Mouse (Mus musculus) erythroblast, embryonic 14.5 days (primary cell): ENCODE data around the gene Dclre1b. TPM values are rescaled to one million over a fixed set of nuclear protein-coding genes. Genes with fewer than 3 reads are reported as not detected.
A peak's percentile ranks its signal among the peaks of the same experiment; 100 is the strongest.
"Not testable (repeated sequence)": the region's sequence is repeated elsewhere in the genome, so short reads cannot be mapped to it uniquely, and the experiment has no call there.

Experiments
- H3K27me3 ChIP-seq: 2 replicates; pipeline ENCODE4 v1.6.1; 2012; ENCODE audit warnings: inconsistent platforms; ENCODE audit not compliant: control insufficient read depth
- H3K36me3 ChIP-seq: 2 replicates; pipeline ENCODE4 v1.6.1; 2012; ENCODE audit warnings: mild to moderate bottlenecking, inconsistent platforms; ENCODE audit not compliant: control insufficient read depth
- H3K4me1 ChIP-seq: 2 replicates; pipeline ENCODE4 v1.6.1; 2012; ENCODE audit warnings: inconsistent platforms; ENCODE audit not compliant: control insufficient read depth
- H3K4me3 ChIP-seq: replicated peaks from 2 replicates; pipeline ENCODE3; 2012; ENCODE audit warnings: moderate library complexity, mild to moderate bottlenecking, inconsistent platforms
- H3K9me3 ChIP-seq: 2 replicates; pipeline ENCODE4 v1.6.1; 2012; ENCODE audit warnings: low read length, inconsistent platforms, mixed read lengths; ENCODE audit not compliant: control insufficient read depth
- GATA1 ChIP-seq: IDR thresholded peaks from 2 replicates; pipeline ENCODE4 v1.6.1; 2012; ENCODE audit warnings: low read length, inconsistent platforms, mixed read lengths
- TAL1 ChIP-seq: IDR thresholded peaks from 3 replicates; pipeline ENCODE4 v1.6.1; 2012; ENCODE audit warnings: low read length, inconsistent platforms, mixed read lengths
- polyA plus RNA-seq: library from polyadenylated mRNA; stranded (reverse); fragments of >175 nt; gene quantifications from 2 replicates; pipeline ENCODE4 v1.2.3, GENCODE M21; 2012

The Dclre1b gene
- polyA plus RNA-seq, 1 experiment = 1.2 TPM

GRCm38 (mm10) chr3:103810967-103811366, 1.7 kb upstream of the Dclre1b start:
- TF ChIP-seq GATA1 (no peak), TAL1 (no peak)
- Histone ChIP-seq H3K9me3 (no peaks in the 10 kb centered on the region), H3K4me3 (peak overlapping the region; percentile 79)

GRCm38 (mm10) chr3:103809799-103810150, 531 bp upstream of the Dclre1b start:
- Histone ChIP-seq H3K4me1 (peaks cover 70% of the 10 kb centered on the region), H3K4me3 (peak overlapping the region; percentile 79), H3K27me3 (no peaks in the 10 kb centered on the region), H3K36me3 (peaks cover 72% of the 10 kb centered on the region), H3K9me3 (no peaks in the 10 kb centered on the region)
- TF ChIP-seq GATA1 = no peak
- TF ChIP-seq TAL1 = no peak

More at GRCm38 (mm10) chr3:103810967-103811366, 1.7 kb upstream of the Dclre1b start:
- H3K27me3 ChIP-seq = no peaks in the 10 kb centered on the region
- H3K36me3 ChIP-seq = peaks cover 71% of the 10 kb centered on the region
- H3K4me1 ChIP-seq = peaks cover 61% of the 10 kb centered on the region

- H3K9me3 ChIP-seq = no peaks in the 10 kb centered on the region
- TF ChIP-seq GATA1 = no peak
- TF ChIP-seq TAL1 = no peak
- peaks cover 75% of the 10 kb centered on the region for H3K36me3 ChIP-seq
- no peak overlapping the region for H3K4me3 ChIP-seq
- no peaks in the 10 kb centered on the region for H3K27me3 ChIP-seq
- peaks cover 86% of the 10 kb centered on the region for H3K4me1 ChIP-seq
Observed at GRCm38 (mm10) chr3:103805671-103806070, 3.6 kb downstream of the Dclre1b start.

DNA sequence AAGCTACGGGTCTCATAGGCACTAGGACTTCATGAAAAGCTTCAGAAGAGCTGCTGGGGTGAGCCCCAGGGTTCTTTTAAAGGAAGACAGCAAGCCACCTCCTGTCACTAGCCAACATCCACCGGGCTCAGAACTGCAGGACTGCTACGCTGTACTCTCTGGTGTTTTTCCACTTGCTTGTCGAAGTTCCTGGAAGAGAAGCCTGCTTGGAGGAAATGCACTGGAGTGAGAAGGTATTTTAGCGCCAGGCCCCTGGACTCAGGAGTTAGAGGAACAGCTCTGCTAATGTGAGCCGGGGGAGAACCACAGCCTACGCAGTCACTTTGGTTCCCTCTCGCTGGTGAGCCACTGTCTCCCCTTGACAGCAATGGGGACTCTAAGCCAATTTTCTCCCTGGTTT, 6.4 kb downstream of the Dclre1b start:
- TF ChIP-seq TAL1 (no peak), GATA1 (no peak)
- peaks cover 5% of the 10 kb centered on the region for H3K9me3 ChIP-seq
- H3K4me1 ChIP-seq = peaks cover 96% of the 10 kb centered on the region
- H3K27me3 ChIP-seq = no peaks in the 10 kb centered on the region
- H3K36me3 ChIP-seq = peaks cover 89% of the 10 kb centered on the region
- H3K4me3 ChIP-seq = no peak overlapping the region

GRCm38 (mm10) chr3:103801631-103802531, 7.4 kb downstream of the Dclre1b start:
- Histone ChIP-seq H3K4me3 (peak overlapping the region; percentile 15), H3K9me3 (peaks cover 5% of the 10 kb centered on the region), H3K27me3 (no peaks in the 10 kb centered on the region), H3K4me1 (peaks cover 96% of the 10 kb centered on the region), H3K36me3 (peaks cover 82% of the 10 kb centered on the region)
- no peak for TF ChIP-seq TAL1
- TF ChIP-seq GATA1 = no peak

- peak overlapping the region; percentile 41 for H3K4me3 ChIP-seq
- peaks cover 58% of the 10 kb centered on the region for H3K36me3 ChIP-seq
- peaks cover 95% of the 10 kb centered on the region for H3K4me1 ChIP-seq
- no peaks in the 10 kb centered on the region for H3K27me3 ChIP-seq
- H3K9me3 ChIP-seq = peaks cover 5% of the 10 kb centered on the region
- TF ChIP-seq GATA1 = peak; percentile 98
- peak; percentile 97 for TF ChIP-seq TAL1
Observed at GRCm38 (mm10) chr3:103799507-103799906, 9.7 kb downstream of the Dclre1b start.

DNA sequence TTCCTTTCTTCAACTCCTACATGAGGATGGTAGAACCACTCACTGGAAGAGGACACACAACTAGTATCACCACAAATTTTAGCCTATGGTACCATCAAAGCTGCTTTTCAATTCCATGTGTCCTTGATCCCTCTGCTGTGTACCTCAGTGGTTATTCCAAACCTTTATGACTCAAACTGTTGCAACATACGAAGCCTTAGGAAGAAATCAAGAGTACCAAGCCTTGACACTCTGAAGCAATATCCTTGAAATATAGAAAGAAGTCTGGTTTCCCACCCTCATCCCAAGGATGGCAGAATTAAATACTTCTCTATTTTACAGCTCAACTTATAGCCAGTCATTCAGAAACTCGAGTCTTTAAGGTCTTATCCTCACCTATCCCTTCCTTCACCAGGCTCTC, 12.9 kb downstream of the Dclre1b start:
- H3K4me3 ChIP-seq = no peak overlapping the region
- peaks cover 5% of the 10 kb centered on the region for H3K9me3 ChIP-seq
- peaks cover 27% of the 10 kb centered on the region for H3K36me3 ChIP-seq
- no peaks in the 10 kb centered on the region for H3K27me3 ChIP-seq
- TF ChIP-seq GATA1 (no peak), TAL1 (no peak)
- H3K4me1 ChIP-seq = peaks cover 95% of the 10 kb centered on the region

DNA sequence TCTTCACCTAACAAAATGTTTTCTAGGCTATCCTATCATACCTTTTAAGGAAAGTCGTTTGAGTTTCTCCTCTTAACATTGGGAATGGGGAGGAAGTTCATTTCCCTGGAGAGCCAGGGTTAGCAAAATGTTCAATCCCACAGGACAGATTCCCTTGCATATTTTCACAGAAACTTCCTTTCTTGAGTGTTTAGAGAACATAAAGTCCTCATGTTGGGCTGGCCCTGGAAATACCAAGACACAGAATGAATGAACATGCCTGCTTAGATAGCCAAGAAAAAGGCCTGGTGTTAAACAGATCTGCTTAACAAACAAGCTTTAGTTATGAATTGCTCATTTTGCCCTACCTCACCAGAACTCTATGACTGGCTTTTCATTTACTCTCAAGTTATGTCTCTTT, 16.7 kb downstream of the Dclre1b start:
- Histone ChIP-seq H3K4me3 (peak overlapping the region; percentile 40), H3K9me3 (no peaks in the 10 kb centered on the region), H3K36me3 (peaks cover 17% of the 10 kb centered on the region), H3K4me1 (peaks cover 77% of the 10 kb centered on the region), H3K27me3 (no peaks in the 10 kb centered on the region)
- TF ChIP-seq TAL1 (no peak), GATA1 (no peak)

DNA sequence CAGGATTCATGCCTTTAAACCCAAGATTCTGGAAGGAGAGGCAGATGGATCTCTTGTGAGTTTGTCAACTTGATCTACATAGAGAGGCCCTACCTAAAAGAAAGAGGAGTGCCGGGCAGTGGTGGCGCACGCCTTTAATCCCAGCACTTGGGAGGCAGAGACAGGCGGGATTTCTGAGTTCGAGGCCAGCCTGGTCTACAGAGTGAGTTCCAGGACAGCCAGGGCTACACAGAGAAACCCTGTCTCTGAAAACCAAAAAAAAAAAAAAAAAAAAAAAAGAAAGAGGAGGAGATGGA, 17.2 kb downstream of the Dclre1b start:
- H3K9me3 ChIP-seq, H3K27me3 ChIP-seq: not testable (repeated sequence)
- H3K4me1 ChIP-seq = peaks cover 77% of the 10 kb centered on the region
- peaks cover 23% of the 10 kb centered on the region for H3K36me3 ChIP-seq
- peak overlapping the region; percentile 70 for H3K4me3 ChIP-seq
